Comparison of ENCODE assay signal across 10 mouse cellular contexts in genomic region chr13:99169401-99169800, GRCm38 (mm10). TPM values are rescaled to one million over a fixed set of nuclear protein-coding genes. Genes with fewer than 3 reads are reported as not detected.
DNase-seq lines count a peak whose midpoint lies in the region; ATAC-seq lines count a peak whose summit lies in the region.
"Had no signal": no experiment of that assay in that cellular context is flagged by ENCODE, and none has a peak within 500 bp of the region (broad histone marks: within the 10 kb centered on the region; RNA-seq: fewer than 3 reads in every experiment).

No protein-coding gene starts in this region.

- no peak overlapping the region for H3K4me2 ChIP-seq in forebrain, embryonic 13.5 days
- H3K4me2 ChIP-seq in lung, embryonic 16.5 days (ENCODE audit: low read depth, low read length): no peak overlapping the region

- no peak for DNase-seq in forebrain, embryonic 10.5 days (ENCODE audit: extremely low spot score, low spot score)
- DNase-seq in adrenal gland, adult 2 months: peak; percentile 89
- DNase-seq in gastrocnemius, postnatal 36 days: peak; percentile 79 to 90
- DNase-seq in thymus, postnatal 0 days (ENCODE audit: low spot score): no peak
- DNase-seq in right cerebral cortex, postnatal 14 days: no peak
- no peak for DNase-seq in neural tube, embryonic 10.5 days (ENCODE audit: extremely low spot score, low spot score)
- DNase-seq: thymus, postnatal 4 days had no signal

- WGBS in forebrain, embryonic 10.5 days: 87% methylated on average over 6 of the region's 6 CpGs
- WGBS in forebrain, embryonic 13.5 days: 83% methylated on average over 6 of the region's 6 CpGs
- WGBS in lung, embryonic 16.5 days: 49% methylated on average over 6 of the region's 6 CpGs

- no peaks in the 10 kb centered on the region for H3K36me3 ChIP-seq in forebrain, embryonic 10.5 days (replicated peaks)
- no peaks in the 10 kb centered on the region for H3K36me3 ChIP-seq in forebrain, embryonic 13.5 days (ENCODE audit: poor library complexity, severe bottlenecking)
- H3K36me3 ChIP-seq in lung, embryonic 16.5 days (ENCODE audit: control insufficient read depth, insufficient read depth, low read length): no peaks in the 10 kb centered on the region

- H3K9me3 ChIP-seq in forebrain, embryonic 10.5 days: no peaks in the 10 kb centered on the region
- no peaks in the 10 kb centered on the region for H3K9me3 ChIP-seq in forebrain, embryonic 13.5 days (replicated peaks)
- no peaks in the 10 kb centered on the region for H3K9me3 ChIP-seq in lung, embryonic 16.5 days (ENCODE audit: control insufficient read depth, low read length)

- H3K4me3 ChIP-seq in forebrain, embryonic 10.5 days: no peak overlapping the region
- no peak overlapping the region for H3K4me3 ChIP-seq in forebrain, embryonic 13.5 days
- no peak overlapping the region for H3K4me3 ChIP-seq in lung, embryonic 16.5 days (ENCODE audit: low read length)

- no peaks in the 10 kb centered on the region for H3K27me3 ChIP-seq in forebrain, embryonic 10.5 days (ENCODE audit: poor library complexity, severe bottlenecking)
- no peaks in the 10 kb centered on the region for H3K27me3 ChIP-seq in forebrain, embryonic 13.5 days
- H3K27me3 ChIP-seq in lung, embryonic 16.5 days (ENCODE audit: control insufficient read depth, insufficient read depth, low read depth, low read length): no peaks in the 10 kb centered on the region

- H3K9ac ChIP-seq in forebrain, embryonic 13.5 days: no peak overlapping the region
- no peak overlapping the region for H3K9ac ChIP-seq in lung, embryonic 16.5 days (ENCODE audit: low read length)

- H3K4me1 ChIP-seq in forebrain, embryonic 10.5 days: peaks cover 21% of the 10 kb centered on the region
- no peaks in the 10 kb centered on the region for H3K4me1 ChIP-seq in forebrain, embryonic 13.5 days
- H3K4me1 ChIP-seq in lung, embryonic 16.5 days (replicated peaks; ENCODE audit: control insufficient read depth, insufficient read depth, low read length): no peaks in the 10 kb centered on the region

- intact Hi-C loops in gastrocnemius, postnatal 36 days (cut with DNase I): no loop called here

- ATAC-seq in forebrain, embryonic 13.5 days: no peak
- peak; percentile 84 for ATAC-seq in lung, embryonic 16.5 days (ENCODE audit: low read depth)
- ATAC-seq: activated CD4-positive, CD25-positive, alpha-beta regulatory T cell, adult 4 months had no signal

- H3K27ac ChIP-seq in forebrain, embryonic 10.5 days: 0 out of 2 replicates have a peak overlapping the region, but pooled peaks have one; percentile 53
- H3K27ac ChIP-seq in forebrain, embryonic 13.5 days: no peak overlapping the region
- no peak overlapping the region for H3K27ac ChIP-seq in lung, embryonic 16.5 days (ENCODE audit: low read length)

RNA-seq across cellular contexts. Expression of gene Zfp366, which starts 15.2 kb away (rescaled TPM):
- polyA plus RNA-seq in forebrain, embryonic 10.5 days (2016; fragmentation: Nextera tagmentation; extraction: Ambion mirVana): 0.36 and 0.47 TPM in 2 replicates
- polyA plus RNA-seq in forebrain, embryonic 13.5 days (2015; fragmentation: Nextera tagmentation; extraction: Ambion mirVana): 0.49 and 0.53 TPM in 2 replicates
- total RNA-seq in adrenal gland, adult 2 months (2021): 1 to 10 TPM; 4.6 TPM
- 1.8 and 2.9 TPM in 2 replicates for polyA plus RNA-seq in adrenal gland, adult 2 months (2012; rRNA removed)
- 1 to 10 TPM; 2.8 to 3.8 TPM for total RNA-seq in gastrocnemius, postnatal 36 days (2021)
- 1.1 TPM in 2 replicates for polyA plus RNA-seq in lung, embryonic 16.5 days (2015; fragmentation: Nextera tagmentation; extraction: Ambion mirVana)
- polyA plus RNA-seq in thymus, postnatal 0 days (2015; fragmentation: Nextera tagmentation; extraction: Ambion mirVana): 0.27 and 0.55 TPM in 2 replicates
- polyA plus RNA-seq: activated CD4-positive, CD25-positive, alpha-beta regulatory T cell, adult 4 months had no signal

Comparison
In these comparisons a context has a peak if more than half of its experiments do, and no peak if none do; other contexts are left out.
1. DNase-seq: peak in adrenal gland, adult 2 months (single experiment) and gastrocnemius, postnatal 36 days (2 of 2); none in forebrain, embryonic 10.5 days (single experiment), thymus, postnatal 0 days (single experiment), right cerebral cortex, postnatal 14 days (single experiment) and neural tube, embryonic 10.5 days (single experiment).